Mouse (Mus musculus): Measurements from ENCODE around the gene Gbp3.

The Gbp3 gene

DNA sequence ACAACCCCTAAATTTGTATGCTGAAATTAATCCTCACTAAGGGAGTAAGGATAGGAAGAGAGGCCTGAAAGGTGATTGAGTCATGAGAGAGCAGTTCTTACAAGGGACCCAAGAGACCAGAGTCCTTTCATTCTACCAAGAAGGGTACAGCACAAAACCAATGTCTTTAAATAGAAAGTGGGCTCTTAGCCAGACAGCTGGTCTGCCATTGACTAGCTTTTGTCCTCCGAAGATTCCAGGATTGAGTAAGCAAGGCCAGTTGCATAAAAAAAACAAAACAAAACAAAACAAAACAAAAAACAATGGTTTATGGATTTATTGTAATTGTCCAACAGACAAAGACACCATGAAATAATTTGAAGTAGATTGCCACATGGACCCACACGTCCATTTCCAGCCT, 29.1 kb downstream of the Gbp3 start:
- no peak for DNase-seq (ENCODE audit: low spot score)

DNA sequence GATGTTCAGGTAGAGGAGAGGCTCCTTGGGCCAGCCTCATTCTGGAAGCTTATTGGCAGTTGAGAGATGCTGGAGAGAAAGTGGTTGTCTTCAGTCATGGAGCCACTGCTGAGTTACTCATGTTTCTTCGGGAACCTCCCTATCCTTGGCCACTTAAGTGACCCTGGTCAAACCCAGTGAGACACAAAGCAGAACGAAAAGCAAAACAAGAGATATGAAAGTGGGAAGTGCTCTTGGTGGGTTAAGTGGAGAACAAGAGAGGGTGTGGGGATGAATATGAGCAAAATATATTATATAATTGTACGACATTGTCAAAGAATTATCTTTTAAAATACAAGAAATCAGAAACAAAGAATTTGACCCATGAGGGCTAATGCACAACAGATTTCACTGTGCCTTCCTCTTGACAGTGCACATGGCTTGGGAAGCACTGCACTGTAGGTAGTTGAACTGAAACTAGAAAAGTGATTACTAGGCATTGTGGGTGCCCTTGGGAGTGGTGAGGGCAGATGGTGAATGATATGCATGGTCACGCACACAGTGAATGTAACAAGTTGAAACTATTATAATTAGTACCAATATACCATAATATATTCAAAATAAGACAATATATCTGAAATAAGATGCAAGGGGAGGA, 30.7 kb downstream of the Gbp3 start:
- DNase-seq (ENCODE audit: low spot score): no peak

DNA sequence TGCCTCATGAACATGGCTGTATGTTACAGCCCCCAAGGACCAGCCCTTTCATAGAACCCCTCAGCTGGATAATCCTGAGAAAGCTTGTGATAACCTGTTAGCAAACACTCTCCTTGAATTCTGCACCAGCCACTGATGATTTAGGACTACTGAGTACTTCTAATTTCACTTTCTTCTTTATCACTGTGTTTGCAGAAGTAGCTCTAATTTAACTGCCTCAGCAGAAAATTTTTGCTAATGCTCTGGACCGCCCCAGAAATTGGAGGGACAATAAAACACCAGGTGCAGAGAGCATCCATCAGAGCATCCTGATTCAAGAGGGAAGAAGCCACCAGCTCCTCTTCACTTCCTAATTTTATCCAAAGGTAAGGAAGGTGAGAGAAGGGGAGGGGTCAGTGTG, 34.7 kb downstream of the Gbp3 start, which contains the start of gene Gbp2b:
Gbp2b (plus strand) TSS at position 301 of the 400 bp plus-strand sequence.
- DNase-seq (ENCODE audit: low spot score): no peak

DNA sequence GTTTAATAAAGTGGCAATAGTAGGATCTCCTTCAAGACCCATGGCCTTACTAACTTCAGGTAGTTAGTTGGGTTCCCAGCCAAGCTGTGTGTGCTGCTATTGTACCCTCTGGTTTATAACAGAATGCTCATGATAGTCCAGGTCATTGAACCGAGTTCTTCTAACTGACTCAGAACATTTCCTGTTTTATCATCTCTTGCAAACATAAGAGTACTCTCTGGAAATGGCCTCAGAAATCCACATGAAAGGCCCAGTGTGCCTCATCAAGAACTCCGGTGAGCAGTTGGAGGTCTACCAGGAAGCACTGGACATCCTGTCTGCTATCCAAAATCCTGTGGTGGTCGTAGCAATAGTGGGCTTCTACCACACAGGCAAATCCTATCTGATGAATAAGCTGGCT, 38.1 kb downstream of the Gbp3 start:
- DNase-seq (ENCODE audit: low spot score): no peak

DNA sequence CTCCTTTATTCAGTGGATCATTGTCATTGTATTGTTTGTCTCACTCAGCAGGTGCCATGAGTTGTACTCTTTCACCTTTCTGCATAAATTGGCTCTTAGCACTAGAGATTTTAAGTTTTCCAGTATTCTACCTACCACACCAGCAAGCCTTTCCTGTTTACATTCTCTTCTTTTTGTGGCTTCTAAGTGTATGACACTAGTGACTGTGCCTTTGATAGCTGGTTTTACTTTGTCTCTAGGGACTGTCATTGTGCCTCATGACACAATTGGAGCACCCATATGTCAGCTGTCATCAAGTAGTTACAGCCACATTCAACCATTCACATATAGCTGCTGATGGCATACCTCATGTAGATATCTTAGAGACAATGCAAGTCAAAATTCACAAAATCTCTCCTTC, 41.8 kb downstream of the Gbp3 start:
- DNase-seq (ENCODE audit: low spot score): no peak

DNA sequence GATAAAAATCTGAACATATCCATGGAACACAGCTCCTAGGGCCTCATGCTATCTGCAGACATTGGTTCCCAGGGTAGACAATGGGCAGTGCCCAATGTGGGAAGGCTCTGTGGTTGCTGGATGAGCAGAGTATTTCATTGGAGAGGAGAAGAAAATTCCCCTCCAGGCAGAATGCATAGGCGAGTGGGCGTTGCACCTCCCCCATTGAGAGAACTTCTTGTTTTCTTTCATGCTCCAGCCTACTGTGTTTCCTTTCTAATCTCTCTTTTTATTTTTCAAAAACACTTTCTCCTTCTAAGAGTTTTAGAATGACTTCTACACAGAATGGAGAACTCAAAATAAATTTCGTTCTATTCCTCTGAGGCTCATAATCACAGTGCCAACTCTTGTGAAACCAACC, 58.8 kb downstream of the Gbp3 start:
- no peak for DNase-seq (ENCODE audit: low spot score)

DNA sequence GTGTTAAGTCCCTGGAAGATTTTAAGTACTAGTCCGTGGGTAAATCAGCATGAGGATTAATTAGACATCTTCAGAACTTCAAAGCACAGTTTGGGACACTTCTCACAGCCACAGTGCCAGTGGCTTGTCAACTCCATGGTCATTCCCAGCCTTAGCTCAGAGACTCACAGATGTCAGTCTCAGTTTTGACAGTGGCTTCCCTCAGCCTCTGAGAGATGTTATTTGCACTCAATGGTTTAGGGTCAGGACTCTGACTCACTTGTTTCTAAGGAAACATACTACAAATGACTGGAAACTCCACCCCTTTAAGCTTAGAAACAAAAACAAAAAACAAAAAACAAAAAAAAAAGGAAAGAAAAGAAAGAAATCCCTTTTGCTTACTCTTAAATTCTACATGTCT, 59.8 kb downstream of the Gbp3 start:
- no peak for DNase-seq (ENCODE audit: low spot score)

DNA sequence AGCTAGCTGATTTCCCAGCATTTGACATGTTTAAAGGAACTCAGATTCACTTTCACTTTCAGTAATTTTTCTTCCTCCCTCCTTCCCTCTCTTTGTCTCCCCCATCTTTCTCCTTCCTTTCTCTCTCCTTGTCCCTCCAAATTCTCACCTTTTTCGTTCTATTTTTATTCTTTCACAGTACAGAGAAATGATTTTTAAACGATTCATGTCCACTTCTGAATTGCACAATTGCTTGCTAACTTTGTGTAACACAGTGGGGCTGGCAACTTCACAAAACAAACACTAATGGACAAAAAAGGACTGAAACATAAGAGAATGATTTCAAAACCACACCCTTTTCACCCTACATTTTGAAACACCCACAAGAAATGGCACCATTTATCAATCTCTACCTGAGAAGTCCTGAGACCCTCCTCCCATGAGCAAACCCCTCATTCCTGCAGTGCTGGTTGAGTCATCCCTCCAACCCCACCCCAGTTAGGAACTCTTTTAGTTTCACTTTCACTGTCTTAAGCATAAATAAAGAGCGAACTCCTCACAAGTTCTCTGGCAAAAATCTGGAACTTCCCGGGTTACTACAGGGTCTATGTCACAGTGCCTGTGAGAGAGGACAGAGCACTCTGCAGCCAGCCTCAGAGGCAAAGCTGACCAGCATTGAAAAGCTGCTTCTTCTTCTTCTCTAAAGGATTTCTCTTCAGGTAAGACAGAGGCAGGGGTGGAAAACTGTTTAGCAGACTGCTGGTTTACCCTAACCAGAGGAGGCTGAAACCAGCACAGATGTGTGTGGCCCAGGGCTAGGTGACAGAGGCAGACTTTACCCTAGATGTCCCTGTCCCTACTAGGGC, 60.5 kb downstream of the Gbp3 start, which contains the start of gene Gbp2:
Gbp2 (plus strand) TSS at position 492 of the 845 bp plus-strand sequence.
- peak; percentile 19 for DNase-seq (ENCODE audit: low spot score)

DNA sequence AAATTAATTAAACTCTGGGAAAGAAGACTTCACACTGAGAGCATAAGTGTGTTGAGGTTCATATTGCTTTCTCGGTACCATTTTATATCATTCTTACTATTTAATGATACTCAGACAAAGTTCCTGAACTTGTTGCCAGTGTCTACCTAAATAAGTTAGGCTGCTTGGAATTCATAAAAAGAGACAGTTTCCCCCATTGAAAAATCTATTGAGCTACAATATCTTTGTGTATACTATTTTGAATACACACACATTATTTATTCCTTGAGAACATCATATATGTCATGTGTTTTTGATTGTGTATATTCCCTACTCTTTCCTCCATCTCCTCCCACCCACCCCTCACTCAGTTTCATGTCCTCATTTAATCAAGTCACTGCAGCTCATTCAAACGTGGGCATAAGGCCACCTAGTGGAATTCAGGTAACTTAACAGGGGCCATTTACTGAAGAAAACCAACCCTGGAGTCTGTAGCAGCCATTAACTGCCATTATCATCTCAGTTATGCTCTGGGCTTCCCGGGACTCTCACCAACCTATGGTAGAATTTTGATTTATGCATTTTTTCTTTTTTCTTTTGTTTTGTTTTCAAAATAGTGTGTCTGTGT, 61.2 kb downstream of the Gbp3 start:
- no peak for DNase-seq (ENCODE audit: low spot score)
